Mouse (Mus musculus) adrenal gland, postnatal 4 days (tissue): ENCODE measurements around the gene AC124502.3. TPM values are rescaled to one million over a fixed set of nuclear protein-coding genes. Genes with fewer than 3 reads are reported as not detected.
A peak's percentile ranks its signal among the peaks of the same experiment; 100 is the strongest.

ENCODE experiments used
- DNase-seq, 2 experiments: peaks; one replicate each; pipeline ENCODE4 v3.0.0; 2021 to 2022; ENCODE audit warnings: low spot score in 2 of 2, mixed read lengths in 2 of 2
- total RNA-seq, 2 experiments: library from RNA; stranded (reverse); gene quantifications; 2 replicates each; pipeline ENCODE4 v1.2.3; 2021

Gene AC124502.3
- total RNA-seq, 2 experiments from 2014 or later, result 1.3 to 2.0 TPM

DNA sequence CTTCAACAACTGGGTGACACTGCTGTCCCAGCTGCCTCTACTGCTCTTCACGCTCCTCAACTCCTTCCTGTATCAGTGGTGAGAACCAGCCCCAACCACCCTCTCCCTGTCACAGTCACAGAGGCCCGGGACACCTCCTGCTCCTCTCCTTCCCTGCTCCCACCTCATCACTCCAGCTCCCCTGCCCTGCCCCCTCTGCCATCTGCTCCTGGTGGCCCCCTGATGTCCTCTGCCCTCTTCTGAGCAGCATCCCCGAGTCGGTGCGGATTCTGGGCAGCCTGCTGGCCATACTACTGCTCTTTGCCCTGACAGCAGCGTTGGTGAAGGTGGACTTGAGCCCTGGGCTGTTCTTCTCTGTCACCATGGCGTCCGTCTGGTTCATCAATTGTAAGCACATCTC is 12.6 kb upstream of the AC124502.3 start:
- DNase-seq, result no peak

GRCm38 (mm10) chr19:5032686-5033085 is 6.0 kb upstream of the AC124502.3 start:
- no peak for DNase-seq

GRCm38 (mm10) chr19:5036577-5036976 is 2.1 kb upstream of the AC124502.3 start:
- no peak for DNase-seq

- peak in 1 of 2 experiments; percentile 63 for DNase-seq
Observed at GRCm38 (mm10) chr19:5037678-5038571, 766 bp upstream of the AC124502.3 start.

GRCm38 (mm10) chr19:5039301-5040114 is 817 bp downstream of the AC124502.3 start:
- DNase-seq, result no peak

GRCm38 (mm10) chr19:5040862-5041523 is 2.3 kb downstream of the AC124502.3 start, which contains the start of gene Brms1:
Brms1 (plus strand) TSS chr19:5041354.
- DNase-seq, result peak; percentile 73 to 86

GRCm38 (mm10) chr19:5041588-5041987 is 2.9 kb downstream of the AC124502.3 start:
- DNase-seq, result no peak

DNA sequence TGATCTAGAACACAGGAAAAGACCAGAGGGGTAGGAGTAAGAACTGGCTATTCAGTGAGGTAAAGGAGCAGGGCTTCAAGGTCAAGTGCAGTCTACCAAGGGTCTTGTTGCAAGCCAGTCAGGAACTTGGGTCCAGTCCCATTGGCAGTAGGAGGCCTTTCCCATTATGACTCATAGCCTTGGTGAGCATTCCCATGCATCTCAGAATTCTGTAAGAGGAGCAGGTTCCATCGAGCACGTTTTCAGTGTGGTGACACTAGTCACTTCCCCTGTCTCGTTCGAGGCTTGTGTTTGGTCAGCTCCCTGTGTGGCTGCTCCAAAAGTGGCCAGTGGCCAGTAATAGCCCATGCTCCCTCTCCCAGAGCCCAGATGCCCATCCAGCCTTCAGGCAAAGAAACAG is 6.8 kb downstream of the AC124502.3 start:
- DNase-seq, result no peak

DNA sequence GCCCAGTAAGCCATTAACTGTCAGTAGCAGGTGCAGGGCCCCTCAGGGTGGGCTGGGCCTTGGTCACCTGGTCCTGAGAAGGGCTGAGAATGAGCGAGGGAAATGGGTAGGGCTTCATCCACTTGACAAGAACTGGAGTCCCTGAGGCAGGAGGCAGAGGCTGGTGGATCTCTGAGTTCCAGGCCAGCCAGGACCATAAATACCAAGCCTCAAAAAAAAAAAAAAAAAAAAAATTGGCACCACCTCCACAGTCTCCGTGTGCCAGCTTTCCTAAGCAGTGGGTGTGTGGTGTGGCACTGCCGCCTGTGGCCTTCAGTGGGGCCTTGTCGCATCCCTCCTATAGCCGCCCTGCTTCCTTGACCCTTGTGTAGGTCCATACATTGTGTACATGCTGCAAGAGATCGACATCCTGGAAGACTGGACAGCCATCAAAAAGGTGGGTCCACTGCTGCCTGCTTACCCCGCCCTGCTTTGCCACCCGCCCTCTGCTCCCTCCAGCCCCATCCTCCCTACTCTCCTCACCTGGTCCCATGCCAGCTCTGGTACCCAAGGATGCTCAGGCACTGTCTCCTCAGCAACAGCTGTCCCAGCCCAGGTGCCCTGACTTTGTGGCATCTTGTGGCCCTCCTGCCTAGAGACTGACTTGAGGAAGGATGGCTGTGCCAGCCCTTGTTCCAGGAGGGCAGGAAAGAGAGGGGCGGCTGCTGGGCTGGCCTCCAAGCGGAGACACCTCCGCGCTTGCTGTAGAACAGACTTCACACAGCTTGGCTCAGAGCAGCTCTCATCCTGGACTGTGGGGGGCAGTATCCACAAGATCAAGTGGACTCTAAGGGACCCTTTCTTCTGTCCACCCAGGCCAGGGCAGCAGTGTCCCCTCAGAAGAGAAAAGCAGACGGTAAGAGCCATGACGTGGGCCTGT is 9.7 kb downstream of the AC124502.3 start:
- no peak for DNase-seq

DNA sequence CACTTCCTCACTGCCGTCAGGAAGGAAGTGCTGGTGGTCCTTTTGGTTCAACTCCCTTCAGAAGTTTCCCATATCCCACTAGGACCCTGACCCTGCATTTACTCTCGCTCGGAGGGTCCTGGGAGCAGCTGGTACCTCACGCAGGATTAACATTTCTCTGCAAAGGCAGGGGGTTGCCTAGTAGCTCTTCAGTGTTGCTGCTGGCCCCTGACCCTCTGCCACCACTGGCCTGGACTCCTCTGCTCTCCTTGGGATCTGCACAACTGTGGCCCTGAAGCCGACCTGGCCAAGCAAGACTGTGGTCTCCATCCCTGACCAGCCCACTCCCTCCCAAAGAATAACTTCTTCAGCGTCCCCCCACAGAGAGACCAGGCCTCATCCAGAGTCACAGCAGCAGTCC is 10.6 kb downstream of the AC124502.3 start:
- no peak for DNase-seq

DNA sequence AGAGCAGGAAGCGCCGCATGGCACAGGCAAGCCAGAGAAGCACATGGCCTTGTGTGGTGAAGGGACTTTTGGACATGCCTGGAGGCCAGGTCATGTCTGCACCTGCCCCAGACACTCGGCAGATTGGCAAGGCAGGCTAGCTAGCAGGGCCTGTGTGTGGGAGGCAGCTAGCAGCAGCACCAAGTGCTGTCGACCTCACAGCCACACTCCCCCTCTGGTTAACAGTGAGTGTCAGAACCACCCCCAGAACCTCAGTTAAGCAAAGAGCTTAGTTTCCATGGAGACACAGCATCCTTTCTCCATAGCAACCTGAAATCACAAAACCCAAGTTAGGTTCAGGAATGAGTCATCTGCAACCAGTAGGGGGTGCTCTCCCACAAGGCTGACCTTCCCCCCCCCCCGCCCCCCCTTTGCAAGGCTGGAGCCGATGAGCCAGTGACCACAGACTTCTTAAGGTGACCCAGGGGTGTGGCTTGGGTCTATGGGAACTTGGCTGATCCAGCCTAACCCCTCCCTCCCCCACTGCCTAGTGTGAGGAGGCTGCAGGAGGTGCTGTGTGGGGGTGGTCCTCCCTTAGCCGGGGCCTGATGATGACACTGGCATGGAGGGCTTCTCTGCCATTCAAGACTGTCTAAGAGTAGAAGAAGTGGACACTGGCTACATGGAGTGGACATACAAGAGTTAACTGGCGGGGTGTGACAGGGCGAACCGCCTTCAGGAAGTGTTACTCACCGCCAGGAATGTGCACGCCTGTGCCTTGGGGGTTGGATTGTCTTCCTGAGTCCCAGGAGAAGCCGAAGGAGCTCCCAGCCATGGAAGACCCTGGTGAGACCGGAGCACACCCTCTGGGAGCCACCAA is 11.6 kb downstream of the AC124502.3 start, which contains the start of gene Rin1:
Rin1 (plus strand) TSS at position 435 of the 859 bp plus-strand sequence.
- DNase-seq, result no peak

DNA sequence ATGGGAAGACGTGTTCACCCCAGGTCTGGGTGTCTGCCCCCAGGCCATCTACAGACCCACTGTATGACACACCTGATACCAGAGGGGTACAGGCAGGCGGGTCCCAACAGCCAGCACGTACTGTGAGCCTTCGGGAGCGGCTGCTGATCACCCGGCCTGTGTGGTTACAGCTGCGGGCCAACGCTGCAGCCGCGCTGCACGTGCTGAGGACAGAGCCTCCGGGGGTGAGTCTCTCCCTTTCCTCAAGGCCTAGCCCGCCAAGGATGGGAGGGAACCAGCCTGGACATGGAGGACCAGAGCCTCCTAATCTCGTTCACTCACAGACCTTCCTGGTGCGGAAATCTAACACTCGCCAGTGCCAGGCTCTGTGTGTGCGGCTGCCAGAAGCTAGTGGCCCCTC is 12.3 kb downstream of the AC124502.3 start:
- DNase-seq, result no peak

DNA sequence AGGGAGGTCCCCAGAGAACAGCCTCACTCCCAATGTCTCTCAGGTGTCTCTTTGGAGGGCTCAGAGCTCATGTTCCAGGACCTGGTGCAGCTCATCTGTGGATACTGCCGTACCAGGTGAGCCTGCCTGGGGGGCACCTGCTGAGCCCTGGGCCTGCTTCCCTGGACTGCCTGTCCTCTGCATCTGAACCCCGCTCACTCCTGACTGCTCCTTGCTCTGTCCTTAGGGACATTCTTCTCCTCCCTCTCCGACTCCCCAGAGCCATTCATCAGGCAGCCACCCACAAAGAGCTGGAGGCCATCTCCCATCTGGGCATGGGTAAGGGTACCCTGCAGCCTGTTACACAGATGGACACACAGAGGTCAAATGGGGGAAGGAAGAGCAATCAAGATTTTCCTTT is 12.8 kb downstream of the AC124502.3 start:
- DNase-seq, result no peak

DNA sequence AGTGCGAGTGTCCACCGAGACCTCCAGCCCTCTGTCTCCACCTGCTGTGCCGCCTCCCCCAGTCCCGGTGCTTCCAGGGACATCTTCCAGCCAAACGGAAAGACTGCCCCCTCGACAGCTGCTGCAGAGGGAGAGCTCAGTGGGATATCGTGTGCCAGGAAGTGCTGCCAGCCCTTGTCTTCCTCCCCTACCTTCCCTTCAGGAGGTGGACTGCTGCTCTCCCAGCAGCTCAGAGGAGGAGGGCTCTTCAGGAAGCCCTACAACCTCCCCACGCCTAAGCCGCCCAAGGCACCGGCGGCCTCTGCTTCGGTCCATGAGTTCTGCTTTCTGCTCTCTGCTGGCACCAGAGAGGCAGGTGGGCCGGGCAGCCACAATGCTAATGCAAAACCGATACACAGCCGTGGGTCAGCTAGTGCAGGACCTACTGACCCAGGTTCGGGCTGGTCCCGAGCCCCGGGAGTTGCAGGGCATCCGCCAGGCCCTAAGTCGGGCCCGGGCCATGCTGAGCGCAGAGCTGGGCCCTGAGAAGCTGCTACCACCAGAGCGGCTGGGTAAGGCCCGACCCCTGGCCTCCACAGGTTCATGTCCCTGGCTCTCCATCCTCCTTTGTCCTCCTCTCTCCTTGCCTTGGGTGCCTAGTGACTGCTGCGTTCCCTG is 13.6 kb downstream of the AC124502.3 start:
- DNase-seq, result no peak

DNA sequence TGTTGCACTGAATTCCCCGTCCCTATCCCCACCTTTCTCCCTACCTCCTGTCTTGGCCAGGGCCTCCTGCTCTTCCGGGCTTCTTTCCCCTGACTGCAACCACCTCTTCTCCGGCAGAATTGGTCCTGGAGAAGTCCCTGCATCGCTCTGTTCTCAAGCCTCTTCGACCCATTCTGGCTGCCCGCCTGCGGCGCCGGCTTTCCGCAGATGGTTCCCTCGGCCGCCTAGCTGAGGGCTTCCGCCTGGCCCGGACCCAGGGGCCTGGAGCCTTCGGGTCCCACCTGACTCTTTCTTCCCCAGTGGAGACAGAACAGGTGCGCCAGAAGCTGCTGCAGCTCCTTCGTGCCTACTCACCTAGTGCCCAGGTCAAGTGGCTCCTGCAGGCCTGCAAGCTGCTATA is 14.2 kb downstream of the AC124502.3 start:
- DNase-seq, result no peak

DNA sequence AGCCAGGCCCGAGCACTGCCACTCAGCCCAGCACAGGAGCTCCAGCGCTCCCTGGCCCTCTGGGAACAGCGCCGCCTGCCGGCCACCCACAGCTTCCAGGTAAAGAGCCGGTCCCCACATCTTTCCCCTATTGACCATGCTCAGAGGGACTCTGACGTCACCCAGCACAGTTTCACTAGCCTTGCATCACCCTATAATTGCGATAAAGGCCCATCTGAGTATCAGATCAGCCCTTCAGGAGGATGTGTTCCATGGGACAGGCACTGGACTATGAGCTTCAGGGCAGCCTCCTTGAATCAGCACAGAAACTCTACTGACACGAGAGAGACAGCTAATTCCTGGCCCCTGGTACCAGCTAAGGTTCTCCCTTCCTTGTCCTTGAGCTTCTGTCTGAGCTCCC is 15.2 kb downstream of the AC124502.3 start:
- DNase-seq, result no peak

GRCm38 (mm10) chr19:5056251-5056650 is 17.6 kb downstream of the AC124502.3 start:
- DNase-seq, result no peak

DNA sequence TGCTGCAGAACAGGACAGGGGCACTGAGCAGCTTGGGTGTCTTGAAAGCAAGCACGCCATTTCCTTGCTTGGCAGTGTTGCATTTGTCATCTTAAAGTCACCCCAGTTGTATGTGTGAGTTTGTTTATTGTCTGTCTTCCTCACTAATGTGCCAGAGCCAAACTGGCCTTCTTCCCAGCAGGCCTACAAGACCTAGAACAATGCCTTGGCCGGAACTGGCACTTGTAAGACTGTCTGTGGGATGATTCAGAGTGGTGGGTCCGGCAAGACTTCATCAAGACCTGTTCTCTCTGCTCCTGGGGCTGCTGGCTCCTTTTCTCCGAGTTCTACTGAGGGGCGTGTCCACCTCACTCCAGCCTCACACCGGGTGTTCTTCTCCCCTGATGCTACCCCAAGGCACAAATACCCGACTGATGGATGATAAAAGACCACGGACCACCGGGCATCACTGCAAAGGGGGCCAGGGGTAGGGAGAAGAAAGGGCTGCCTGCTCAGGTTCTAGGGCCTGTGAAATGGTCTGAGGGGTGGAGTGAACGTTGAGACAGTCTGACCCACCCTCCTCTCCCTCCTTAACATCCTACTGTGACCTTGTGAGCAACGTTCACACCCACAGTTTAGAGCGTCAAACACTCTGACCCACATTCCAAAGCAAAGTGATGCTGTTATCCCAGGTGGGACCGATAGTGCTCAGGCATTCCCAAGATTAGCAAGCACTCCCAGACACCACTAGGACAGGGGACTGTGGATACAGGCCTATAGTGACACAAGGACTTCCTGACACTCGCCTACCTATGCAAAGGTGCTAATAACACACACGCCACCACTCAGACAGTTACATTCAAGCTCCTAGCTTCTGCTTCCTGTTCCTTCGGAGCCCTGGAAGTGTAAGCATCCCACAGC is 19.4 kb downstream of the AC124502.3 start:
- DNase-seq, result no peak
